Mouse (Mus musculus): ENCODE data around the gene Osbpl3.

DNA sequence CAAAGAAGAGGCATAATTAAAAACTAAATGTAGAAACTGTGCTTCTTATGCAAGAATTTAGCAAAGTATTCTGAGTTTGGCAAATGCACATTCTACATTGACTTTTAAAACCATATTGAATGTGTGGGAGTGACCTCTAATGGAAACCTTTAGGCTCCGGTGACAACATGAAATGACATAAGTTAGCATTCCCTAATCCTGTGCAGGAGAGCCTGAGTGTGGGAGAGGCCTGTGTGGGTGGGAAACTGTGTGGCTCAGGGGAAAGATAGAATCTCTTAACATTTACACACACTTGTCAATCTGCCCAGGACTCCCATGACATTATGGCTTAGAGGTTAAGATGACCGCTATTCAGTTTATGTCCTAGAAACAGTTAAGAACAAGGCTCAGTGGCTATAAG lies 119.6 kb downstream of the Osbpl3 start:
- TF ChIP-seq CTCF (IDR thresholded peaks at IDR 0.05; ENCODE audit: borderline replicate concordance, insufficient read depth, low read length) (no peak), POLR2A (IDR thresholded peaks at IDR 0.05; ENCODE audit: low read depth, low read length) (no peak)

All from embryonic fibroblast, embryonic 13.5 days (primary cell).